Mouse (Mus musculus) kidney, embryonic 14.5 days (tissue): ENCODE data around the gene Ly86. TPM values are rescaled to one million over a fixed set of nuclear protein-coding genes. Genes with fewer than 3 reads are reported as not detected.

Experiments used
- ATAC-seq: fragments of 200-750 bp; cut with Nextera tagmentation; 2 replicates; pipeline ENCODE4 v1.8.0; 2017; ENCODE audit warnings: moderate number of reproducible peaks, mild to moderate bottlenecking, moderate TSS enrichment, moderate library complexity; ENCODE audit not compliant: low FRiP score, low TSS enrichment
- H3K27ac ChIP-seq: fragments of 300-500 bp; sonication (generic); 2 replicates; pipeline ENCODE4 v1.5.1; 2014; ENCODE audit warnings: low read depth, mild to moderate bottlenecking, low read length, moderate library complexity, mixed read lengths
- H3K27me3 ChIP-seq: fragments of 300-500 bp; sonication (generic); 2 replicates; pipeline ENCODE4 v1.6.1; 2014; ENCODE audit warnings: mild to moderate bottlenecking, low read length; ENCODE audit not compliant: control insufficient read depth, insufficient read depth
- H3K36me3 ChIP-seq: fragments of 300-500 bp; sonication (generic); 2 replicates; pipeline ENCODE4 v1.6.1; 2014; ENCODE audit warnings: low read length, mixed read lengths; ENCODE audit not compliant: control insufficient read depth, insufficient read depth
- H3K4me1 ChIP-seq: fragments of 300-500 bp; sonication (generic); 2 replicates; pipeline ENCODE4 v1.6.1; 2014; ENCODE audit warnings: low read length, mixed read lengths; ENCODE audit not compliant: control insufficient read depth, insufficient read depth
- H3K4me2 ChIP-seq: fragments of 300-500 bp; sonication (generic); replicated peaks from 2 replicates; pipeline ENCODE4 v1.6.1; 2014; ENCODE audit warnings: low read depth, mild to moderate bottlenecking, low read length
- H3K4me3 ChIP-seq: fragments of 300-500 bp; sonication (generic); 2 replicates; pipeline ENCODE4 v1.5.1; 2014; ENCODE audit warnings: mild to moderate bottlenecking, low read length
- H3K9ac ChIP-seq: fragments of 300-500 bp; sonication (generic); 2 replicates; pipeline ENCODE4 v1.6.1; 2014; ENCODE audit warnings: low read depth, mild to moderate bottlenecking, low read length, moderate library complexity
- H3K9me3 ChIP-seq: fragments of 300-500 bp; sonication (generic); 2 replicates; pipeline ENCODE4 v1.6.1; 2016; ENCODE audit warnings: low read length; ENCODE audit not compliant: control insufficient read depth
- WGBS: fragments of 180-500 bp; shearing (Covaris S2); extraction: QIAGEN DNeasy Blood & Tissue Kit; methylation state at CpG from one replicate; pipeline ENCODE4 v1.1.7; 2014; 5-methylcytosine and 5-hydroxymethylcytosine counted together
- polyA plus RNA-seq: library from polyadenylated mRNA; unstranded; fragments of >200 nt; fragmentation: Nextera tagmentation; extraction: Ambion mirVana; gene quantifications from 2 replicates; pipeline ENCODE4 v1.2.1, GENCODE M21; 2014

Ly86 gene
- polyA plus RNA-seq, 1 experiment from 2014 or later = 6.8 TPM

DNA sequence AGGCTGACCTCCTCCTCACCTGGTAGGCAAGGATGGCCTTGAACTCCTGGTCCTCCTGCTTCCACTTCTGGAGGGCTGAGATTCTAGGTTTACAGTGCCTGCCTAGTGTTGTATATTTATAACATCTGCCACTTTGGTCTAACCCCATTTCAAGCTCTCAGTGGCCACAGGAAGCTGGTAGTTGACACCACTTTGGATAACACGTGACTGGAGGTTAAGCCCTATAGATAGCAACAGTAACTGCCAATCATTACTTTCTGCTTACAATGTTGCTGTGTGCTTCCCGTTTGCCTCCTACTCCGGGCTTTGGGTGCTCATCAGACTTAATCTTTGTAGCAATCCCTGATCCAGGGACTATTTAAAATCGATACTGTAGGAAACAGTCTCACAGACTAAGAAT lies 87.6 kb downstream of the Ly86 start:
- no peak for ATAC-seq
- H3K9me3 ChIP-seq = no peaks in the 10 kb centered on the region
- H3K4me2 ChIP-seq = no peak overlapping the region
- H3K4me3 ChIP-seq = no peak overlapping the region
- no peak overlapping the region for H3K9ac ChIP-seq
- H3K27me3 ChIP-seq = peaks cover 12% of the 10 kb centered on the region; the same call in 1 of the 2 replicates
- peaks cover 9% of the 10 kb centered on the region; the same call in 1 of the 2 replicates for H3K4me1 ChIP-seq
- no peak overlapping the region for H3K27ac ChIP-seq
- WGBS = 46% methylated on average over 4 of the region's 4 CpGs
- no peaks in the 10 kb centered on the region for H3K36me3 ChIP-seq

DNA sequence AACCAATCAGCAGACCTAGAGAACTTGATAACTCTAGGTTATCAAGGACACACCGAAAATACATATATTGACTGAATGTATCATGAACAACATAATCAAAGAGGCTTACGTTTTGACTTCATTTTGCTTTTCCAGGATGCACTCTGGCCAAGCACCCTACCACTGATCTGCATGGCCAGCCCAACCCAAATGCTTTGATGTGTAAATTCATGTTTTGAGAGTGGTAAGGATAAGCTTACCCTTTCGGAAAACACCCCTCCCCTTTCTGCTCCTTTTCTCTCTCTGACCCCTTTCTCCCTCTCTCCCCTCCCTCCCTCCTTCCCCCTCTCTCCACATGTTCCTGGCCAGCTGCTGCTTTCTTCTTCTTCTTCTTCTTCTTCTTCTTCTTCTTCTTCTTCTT lies 88.1 kb downstream of the Ly86 start:
- H3K27ac ChIP-seq = no peak overlapping the region

DNA sequence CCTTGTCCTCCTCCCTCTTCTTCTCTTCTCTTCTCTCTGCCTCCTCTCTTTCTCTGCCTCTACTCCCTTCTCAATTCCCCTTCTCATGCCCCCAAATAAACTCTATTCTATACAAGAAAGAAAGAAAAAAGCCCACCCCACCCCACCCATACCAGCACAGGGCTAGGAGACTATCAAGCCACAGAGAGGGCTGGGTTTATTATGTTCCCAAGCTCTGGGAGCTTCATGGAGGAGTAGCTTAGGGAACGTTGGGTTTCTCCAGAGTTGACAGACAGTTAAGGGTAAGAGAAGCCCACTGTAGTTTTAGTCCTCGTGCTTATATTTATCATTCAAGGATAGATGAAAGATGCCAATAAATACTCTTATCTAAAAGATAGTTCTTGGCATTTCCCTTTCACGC lies 88.7 kb downstream of the Ly86 start:
- Histone ChIP-seq H3K4me2 (no peak overlapping the region), H3K36me3 (no peaks in the 10 kb centered on the region), H3K4me3 (no peak overlapping the region), H3K27ac (no peak overlapping the region), H3K27me3 (peaks cover 12% of the 10 kb centered on the region; the same call in 1 of the 2 replicates), H3K9me3 (no peaks in the 10 kb centered on the region), H3K9ac (no peak overlapping the region), H3K4me1 (peaks cover 9% of the 10 kb centered on the region; the same call in 1 of the 2 replicates)
- no peak for ATAC-seq
- 2% methylated on average over 3 of the region's 3 CpGs for WGBS

More for the DNA sequence above, 88.1 kb downstream of the Ly86 start:
- Histone ChIP-seq H3K9me3 (no peaks in the 10 kb centered on the region), H3K9ac (no peak overlapping the region), H3K4me3 (no peak overlapping the region), H3K4me1 (peaks cover 9% of the 10 kb centered on the region; the same call in 1 of the 2 replicates), H3K36me3 (no peaks in the 10 kb centered on the region), H3K4me2 (no peak overlapping the region), H3K27me3 (peaks cover 12% of the 10 kb centered on the region; the same call in 1 of the 2 replicates)
- 33% methylated on average over 3 of the region's 3 CpGs for whole genome bisulfite sequencing
- ATAC-seq = no peak

DNA sequence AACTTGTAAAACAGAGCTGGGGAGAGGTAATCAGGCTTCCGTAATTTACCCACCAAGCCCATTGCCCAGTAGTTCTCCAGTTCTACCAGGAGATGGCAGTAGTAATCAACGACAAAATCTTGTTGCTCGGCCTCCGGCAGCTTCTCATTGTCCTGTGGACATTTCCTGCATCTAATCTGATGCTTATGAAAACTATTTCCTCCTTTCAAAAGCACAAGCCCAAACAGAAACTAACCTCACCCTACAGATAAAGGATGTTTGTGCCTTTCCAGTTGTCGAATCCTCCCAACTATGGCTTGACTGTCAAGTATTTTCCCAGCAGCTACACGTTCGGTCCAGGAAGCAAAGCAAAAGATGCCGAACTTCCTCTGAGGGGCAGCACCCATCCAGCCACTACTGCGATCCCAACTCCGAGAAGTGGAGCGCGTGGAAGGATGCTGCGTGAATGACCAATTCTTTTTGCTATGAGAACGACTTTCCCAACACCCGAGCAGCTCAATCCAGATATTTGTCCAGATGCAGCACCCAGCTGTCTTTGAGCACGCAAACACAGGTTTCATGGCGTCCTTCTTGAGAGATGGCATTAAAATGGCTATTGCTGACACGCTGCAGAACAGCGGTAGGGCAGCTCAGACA lies 89.2 kb downstream of the Ly86 start:
- Histone ChIP-seq H3K4me1 (peaks cover 9% of the 10 kb centered on the region; the same call in 1 of the 2 replicates), H3K36me3 (no peaks in the 10 kb centered on the region), H3K27me3 (peaks cover 12% of the 10 kb centered on the region; the same call in 1 of the 2 replicates), H3K4me3 (peak overlapping the region; percentile 41), H3K9me3 (no peaks in the 10 kb centered on the region), H3K27ac (no peak overlapping the region; the same call in 1 of the 2 replicates), H3K4me2 (peak overlapping the region; percentile 59), H3K9ac (peak overlapping the region; percentile 51; the same call in 1 of the 2 replicates)
- WGBS = under 1% methylated on average over 19 of the region's 19 CpGs
- peak; percentile 59; the same call in 1 of the 2 replicates for ATAC-seq

DNA sequence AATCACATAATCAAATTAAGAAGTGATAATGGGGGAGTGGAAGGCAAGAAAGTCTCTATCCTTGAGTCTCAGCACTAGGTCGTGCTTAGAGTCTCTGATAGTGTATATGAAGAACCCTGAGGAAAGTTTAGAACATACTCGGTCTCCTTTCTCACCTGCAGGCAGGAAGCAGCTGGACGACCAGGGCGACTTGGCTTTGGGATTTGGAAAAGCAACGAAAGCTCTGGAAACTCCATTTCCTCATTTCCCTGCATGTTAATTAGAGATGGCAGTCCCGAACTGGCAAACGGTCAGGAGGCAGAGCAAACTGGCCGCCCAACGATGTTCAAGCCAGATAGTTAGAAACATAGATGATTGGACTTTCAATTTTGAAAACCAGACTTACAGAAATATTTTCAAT lies 89.8 kb downstream of the Ly86 start:
- Histone ChIP-seq H3K36me3 (no peaks in the 10 kb centered on the region), H3K27me3 (peaks cover 12% of the 10 kb centered on the region; the same call in 1 of the 2 replicates), H3K27ac (no peak overlapping the region), H3K9ac (no peak overlapping the region), H3K4me3 (peak overlapping the region; percentile 41), H3K4me2 (peak overlapping the region; percentile 59), H3K4me1 (peaks cover 9% of the 10 kb centered on the region; the same call in 1 of the 2 replicates), H3K9me3 (no peaks in the 10 kb centered on the region)
- 14% methylated on average over 9 of the region's 9 CpGs for WGBS
- no peak for ATAC-seq

DNA sequence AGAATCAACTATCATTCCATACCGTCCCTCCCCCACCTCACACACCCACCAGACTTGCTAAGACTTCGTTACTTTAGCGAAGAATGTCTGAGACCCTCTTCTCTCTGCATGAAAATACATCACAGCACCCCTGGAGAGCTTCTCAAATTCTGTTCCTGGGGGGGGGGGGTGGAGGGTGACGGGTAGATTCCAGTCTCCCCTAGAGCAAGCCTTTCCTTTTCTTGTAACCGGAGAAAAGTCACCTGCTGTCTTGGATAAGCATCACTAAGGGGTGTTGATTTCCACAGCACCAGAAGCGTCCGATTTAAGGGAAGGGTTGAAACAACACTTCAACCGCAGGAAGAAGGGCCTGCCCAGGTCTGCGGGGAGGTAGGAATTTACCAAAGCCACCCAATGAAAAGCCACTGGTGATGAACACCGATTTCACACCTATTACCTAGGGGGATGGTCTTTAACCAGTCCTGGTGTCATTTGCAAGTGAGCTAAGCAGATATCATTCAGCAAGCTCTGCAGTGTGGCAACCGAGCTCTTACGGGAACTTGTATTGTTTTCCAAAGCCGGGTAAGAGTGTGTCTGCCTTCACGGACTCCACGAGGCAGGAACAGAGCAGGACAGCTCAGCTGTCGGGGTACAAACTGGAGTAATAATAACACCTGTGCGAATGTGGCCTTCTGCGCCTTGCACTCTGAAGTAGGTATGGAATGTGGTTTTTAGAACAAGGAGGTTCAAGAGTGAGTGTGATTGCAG lies 91.4 kb downstream of the Ly86 start:
- H3K4me3 ChIP-seq = no peak overlapping the region
- no peak overlapping the region for H3K4me2 ChIP-seq
- H3K36me3 ChIP-seq = no peaks in the 10 kb centered on the region
- no peak overlapping the region for H3K27ac ChIP-seq
- 12% methylated on average over 18 of the region's 18 CpGs for WGBS
- H3K9me3 ChIP-seq = no peaks in the 10 kb centered on the region
- ATAC-seq = no peak
- H3K27me3 ChIP-seq = peaks cover 12% of the 10 kb centered on the region; the same call in 1 of the 2 replicates
- no peak overlapping the region for H3K9ac ChIP-seq
- peaks cover 13% of the 10 kb centered on the region; the same call in 1 of the 2 replicates for H3K4me1 ChIP-seq

DNA sequence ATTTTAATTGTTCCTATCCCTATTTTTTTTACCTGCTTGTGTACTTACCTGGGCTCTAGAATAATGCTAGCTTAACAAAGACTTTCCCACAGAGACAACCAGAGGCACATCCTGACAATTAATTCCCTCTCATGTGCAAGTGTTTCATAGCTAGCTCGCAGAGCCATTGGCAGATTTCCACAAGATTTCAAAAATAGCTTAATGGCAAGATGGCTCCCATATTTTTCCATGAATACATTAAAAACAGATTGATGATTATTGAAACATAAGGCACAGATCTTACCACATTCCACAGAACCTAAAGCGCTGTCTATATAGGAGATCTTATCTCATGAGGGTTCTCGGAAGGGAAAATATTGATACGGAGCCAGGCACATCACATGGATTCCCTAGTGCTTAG lies 93.8 kb downstream of the Ly86 start:
- 87% methylated on average over 4 of the region's 4 CpGs for WGBS
- no peak for ATAC-seq
- peaks cover 23% of the 10 kb centered on the region for H3K4me1 ChIP-seq
- no peak overlapping the region for H3K27ac ChIP-seq
- no peak overlapping the region for H3K9ac ChIP-seq
- peaks cover 12% of the 10 kb centered on the region; the same call in 1 of the 2 replicates for H3K27me3 ChIP-seq
- H3K36me3 ChIP-seq = no peaks in the 10 kb centered on the region
- no peak overlapping the region for H3K4me2 ChIP-seq
- H3K9me3 ChIP-seq = no peaks in the 10 kb centered on the region
- H3K4me3 ChIP-seq = no peak overlapping the region

DNA sequence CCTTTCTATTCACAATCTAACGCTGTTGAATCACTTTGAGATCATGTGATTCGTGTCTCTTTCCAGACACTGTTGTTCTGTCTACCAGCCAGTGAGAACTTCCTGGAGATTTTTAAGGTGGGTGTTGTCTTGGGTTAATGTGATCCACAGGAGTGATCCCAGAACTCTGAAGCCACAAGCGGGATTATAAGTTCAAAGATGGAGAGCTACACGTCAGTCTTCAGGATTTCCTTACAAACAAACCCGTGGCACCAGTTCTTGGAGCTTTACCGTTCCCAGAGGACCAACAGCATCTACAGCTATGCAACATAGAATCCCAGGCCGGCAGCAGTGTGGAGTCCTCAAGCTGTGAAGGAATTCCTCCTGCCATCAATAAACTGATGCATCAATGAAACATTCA lies 94.5 kb downstream of the Ly86 start:
- Histone ChIP-seq H3K4me2 (no peak overlapping the region), H3K9me3 (no peaks in the 10 kb centered on the region), H3K4me1 (peaks cover 23% of the 10 kb centered on the region), H3K9ac (no peak overlapping the region), H3K27ac (no peak overlapping the region), H3K36me3 (no peaks in the 10 kb centered on the region), H3K27me3 (peaks cover 12% of the 10 kb centered on the region; the same call in 1 of the 2 replicates), H3K4me3 (no peak overlapping the region)
- 69% methylated on average over 7 of the region's 7 CpGs for WGBS
- ATAC-seq = no peak

DNA sequence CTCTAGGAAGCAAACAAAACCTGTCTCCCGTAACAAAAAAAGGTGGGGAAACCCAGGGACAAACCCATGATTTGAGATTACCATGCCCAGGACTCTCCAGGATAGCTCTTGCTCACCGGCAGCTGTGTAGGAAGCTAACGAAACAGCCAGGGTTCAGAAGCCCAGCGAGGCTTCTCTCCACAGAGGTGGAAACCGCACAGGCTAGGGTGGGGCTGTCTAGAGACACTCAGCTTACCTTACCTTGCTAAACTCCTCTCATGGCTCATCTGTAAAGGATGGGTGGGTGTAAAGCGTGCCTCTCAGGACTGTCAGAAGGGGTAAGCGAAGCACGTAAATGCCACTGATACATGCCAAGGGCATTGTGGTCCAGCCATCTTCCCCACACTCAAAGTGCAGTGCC lies 94.9 kb downstream of the Ly86 start:
- Histone ChIP-seq H3K9ac (no peak overlapping the region), H3K27me3 (peaks cover 12% of the 10 kb centered on the region; the same call in 1 of the 2 replicates), H3K4me1 (peaks cover 23% of the 10 kb centered on the region), H3K4me3 (no peak overlapping the region), H3K9me3 (no peaks in the 10 kb centered on the region), H3K27ac (no peak overlapping the region), H3K4me2 (no peak overlapping the region), H3K36me3 (no peaks in the 10 kb centered on the region)
- no peak for ATAC-seq
- 78% methylated on average over 8 of the region's 8 CpGs for WGBS
